Mouse (Mus musculus) embryonic fibroblast, embryonic 13.5 days (primary cell): Measurements from ENCODE around the gene Slc22a23.

Source experiments
- CTCF ChIP-seq: IDR thresholded peaks from 2 replicates; pipeline ENCODE4 v1.5.1; 2011; ENCODE audit warnings: mild to moderate bottlenecking, control low read depth, low read length, moderate library complexity, borderline replicate concordance; ENCODE audit not compliant: insufficient read depth
- POLR2A ChIP-seq: IDR thresholded peaks from 2 replicates; pipeline ENCODE4 v1.6.1; 2011; ENCODE audit warnings: low read depth, mild to moderate bottlenecking, control low read depth, low read length, moderate library complexity

GRCm38 (mm10) chr13:34278759-34279270 is 66.2 kb downstream of the Slc22a23 start:
- TF ChIP-seq POLR2A = no peak
- no peak for TF ChIP-seq CTCF
